Mouse (Mus musculus): Measurements from ENCODE around the gene Col1a2. TPM values are rescaled to one million over a fixed set of nuclear protein-coding genes. Genes with fewer than 3 reads are reported as not detected.

Gene Col1a2
- polyA plus RNA-seq, 1 experiment from 2014 or later, result 239 TPM

DNA sequence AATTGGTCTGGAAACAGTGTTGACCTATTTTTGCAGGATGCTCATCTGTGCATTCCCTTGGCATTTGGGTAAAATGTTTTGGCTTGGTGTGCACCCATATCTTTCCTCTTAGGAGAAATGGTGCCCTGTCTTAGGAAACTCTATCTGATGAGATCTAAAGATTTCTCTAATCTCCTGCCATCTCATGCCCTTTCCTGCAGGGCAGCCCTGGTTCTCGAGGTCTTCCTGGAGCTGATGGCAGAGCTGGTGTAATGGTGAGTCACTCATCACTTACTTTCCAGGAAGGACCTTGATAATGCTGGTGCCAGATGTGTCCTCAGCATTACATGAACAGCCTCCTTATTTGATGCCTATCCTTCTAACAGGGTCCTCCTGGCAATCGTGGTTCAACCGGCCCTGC lies 16.4 kb downstream of the Col1a2 start:
- H3K4me3 ChIP-seq (replicated peaks), result no peak overlapping the region
- ATAC-seq (ENCODE audit: low FRiP score), result no peak
- H3K9me3 ChIP-seq (replicated peaks), result no peaks in the 10 kb centered on the region
- 86% methylated on average over 3 of the region's 3 CpGs for WGBS
- H3K27ac ChIP-seq (replicated peaks), result no peak overlapping the region
- H3K4me2 ChIP-seq, result no peak overlapping the region
- H3K36me3 ChIP-seq, result no peaks in the 10 kb centered on the region
- H3K27me3 ChIP-seq (replicated peaks), result no peaks in the 10 kb centered on the region
- H3K9ac ChIP-seq (replicated peaks), result no peak overlapping the region
- H3K4me1 ChIP-seq, result no peaks in the 10 kb centered on the region

DNA sequence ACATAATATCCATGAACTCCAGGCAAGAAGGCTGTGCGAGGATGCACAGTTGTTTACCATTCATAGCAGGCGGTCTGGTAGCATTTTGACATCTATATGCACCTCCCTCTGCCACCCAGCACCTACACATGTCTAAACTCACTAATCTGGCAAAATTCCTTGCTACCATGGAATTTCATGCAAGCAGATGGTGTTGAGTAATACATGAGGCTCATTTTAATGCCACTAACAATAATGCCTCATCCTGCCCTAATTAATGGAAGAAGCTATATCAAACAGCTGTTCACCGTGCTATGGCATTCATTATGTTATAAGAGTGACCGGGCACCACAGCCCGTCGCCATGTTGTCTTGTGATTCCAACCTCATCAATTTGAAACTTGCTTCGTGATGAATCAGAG lies 23.8 kb downstream of the Col1a2 start:
- no peak for ATAC-seq (ENCODE audit: low FRiP score)
- no peaks in the 10 kb centered on the region for H3K4me1 ChIP-seq
- H3K27me3 ChIP-seq (replicated peaks), result no peaks in the 10 kb centered on the region
- H3K4me2 ChIP-seq, result no peak overlapping the region
- H3K27ac ChIP-seq (replicated peaks), result no peak overlapping the region
- H3K36me3 ChIP-seq, result no peaks in the 10 kb centered on the region
- H3K9ac ChIP-seq (replicated peaks), result no peak overlapping the region
- H3K9me3 ChIP-seq (replicated peaks), result no peaks in the 10 kb centered on the region
- no peak overlapping the region for H3K4me3 ChIP-seq (replicated peaks)
- WGBS, result 59% methylated on average over 7 of the region's 7 CpGs

DNA sequence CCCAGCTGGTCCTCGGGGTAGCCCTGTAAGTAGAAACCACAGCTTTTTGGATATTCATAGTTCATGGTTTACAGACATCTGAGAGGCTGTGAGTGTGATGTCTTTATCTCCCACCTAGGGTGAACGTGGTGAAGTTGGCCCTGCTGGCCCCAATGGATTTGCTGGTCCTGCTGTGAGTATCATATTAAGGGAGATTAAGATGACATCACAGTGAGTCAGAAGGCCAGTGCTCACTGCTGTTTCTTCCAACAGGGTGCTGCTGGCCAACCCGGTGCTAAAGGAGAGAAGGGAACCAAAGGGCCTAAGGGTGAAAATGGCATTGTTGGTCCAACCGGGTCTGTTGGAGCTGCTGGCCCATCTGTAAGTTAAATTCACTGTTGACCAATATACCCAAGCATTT lies 26.4 kb downstream of the Col1a2 start:
- no peak for ATAC-seq (ENCODE audit: low FRiP score)
- no peak overlapping the region for H3K9ac ChIP-seq (replicated peaks)
- 91% methylated on average over 4 of the region's 4 CpGs for WGBS

DNA sequence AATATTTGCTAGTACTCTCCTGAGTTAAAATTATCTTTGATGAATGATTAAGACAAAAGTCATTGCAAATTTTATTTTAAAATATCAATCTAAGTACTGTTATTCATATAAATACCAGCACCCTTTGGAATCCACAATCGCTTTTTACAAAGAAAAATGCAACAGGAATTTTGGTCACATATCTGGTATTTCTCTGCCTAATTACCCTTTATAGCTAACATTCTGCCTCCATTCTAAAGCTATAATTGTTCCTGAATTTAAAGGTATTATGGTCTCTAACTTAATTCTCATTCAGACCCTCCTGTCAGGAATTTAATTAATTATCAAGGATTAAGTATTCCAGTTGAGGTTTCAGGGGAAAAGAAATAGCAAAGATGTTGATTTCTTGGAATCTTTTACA lies 28.3 kb downstream of the Col1a2 start:
- ATAC-seq (ENCODE audit: low FRiP score), result no peak
- Histone ChIP-seq H3K9me3 (replicated peaks) (no peaks in the 10 kb centered on the region), H3K4me1 (no peaks in the 10 kb centered on the region), H3K27ac (replicated peaks) (no peak overlapping the region), H3K4me3 (replicated peaks) (no peak overlapping the region), H3K36me3 (no peaks in the 10 kb centered on the region), H3K9ac (replicated peaks) (no peak overlapping the region), H3K4me2 (no peak overlapping the region), H3K27me3 (replicated peaks) (no peaks in the 10 kb centered on the region)
- WGBS, result 91% methylated on average over 1 of the region's 1 CpGs

More for the DNA sequence above, 26.4 kb downstream of the Col1a2 start:
- no peaks in the 10 kb centered on the region for H3K36me3 ChIP-seq
- H3K9me3 ChIP-seq (replicated peaks), result no peaks in the 10 kb centered on the region
- H3K4me1 ChIP-seq, result no peaks in the 10 kb centered on the region
- H3K27ac ChIP-seq (replicated peaks), result no peak overlapping the region
- H3K4me3 ChIP-seq (replicated peaks), result no peak overlapping the region
- H3K4me2 ChIP-seq, result no peak overlapping the region
- H3K27me3 ChIP-seq (replicated peaks), result no peaks in the 10 kb centered on the region

DNA sequence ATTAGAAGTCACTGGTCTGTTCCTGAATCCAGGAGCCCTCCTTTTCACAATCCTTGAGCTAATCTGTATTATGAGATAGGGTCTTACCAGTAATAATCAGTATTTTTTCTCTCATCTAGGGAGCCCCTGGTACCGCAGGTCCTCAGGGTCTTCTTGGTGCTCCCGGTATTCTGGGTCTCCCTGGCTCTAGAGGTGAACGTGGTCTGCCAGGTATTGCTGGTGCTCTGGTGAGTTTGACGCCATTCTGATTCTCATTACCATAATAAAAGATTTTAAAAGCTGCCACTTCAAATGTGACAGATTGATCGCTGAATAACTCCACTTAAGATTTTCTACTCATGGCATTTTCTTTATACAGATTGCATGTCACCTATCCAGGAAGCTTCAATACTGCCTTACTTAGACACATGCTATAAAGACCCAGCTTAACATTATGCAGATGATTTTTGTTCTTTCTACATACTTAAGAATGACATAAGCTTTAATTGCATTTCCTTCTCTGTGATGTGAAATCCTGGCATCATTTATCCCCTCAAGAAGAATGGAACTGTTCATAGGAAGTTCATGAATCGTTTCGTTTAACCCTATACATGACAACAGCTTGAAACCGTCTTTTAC lies 30.0 kb downstream of the Col1a2 start:
- Histone ChIP-seq H3K27ac (replicated peaks) (no peak overlapping the region), H3K36me3 (no peaks in the 10 kb centered on the region), H3K9ac (replicated peaks) (no peak overlapping the region), H3K4me2 (no peak overlapping the region), H3K9me3 (replicated peaks) (no peaks in the 10 kb centered on the region), H3K27me3 (replicated peaks) (no peaks in the 10 kb centered on the region), H3K4me1 (no peaks in the 10 kb centered on the region), H3K4me3 (replicated peaks) (no peak overlapping the region)
- no peak for ATAC-seq (ENCODE audit: low FRiP score)
- 87% methylated on average over 8 of the region's 8 CpGs for WGBS

DNA sequence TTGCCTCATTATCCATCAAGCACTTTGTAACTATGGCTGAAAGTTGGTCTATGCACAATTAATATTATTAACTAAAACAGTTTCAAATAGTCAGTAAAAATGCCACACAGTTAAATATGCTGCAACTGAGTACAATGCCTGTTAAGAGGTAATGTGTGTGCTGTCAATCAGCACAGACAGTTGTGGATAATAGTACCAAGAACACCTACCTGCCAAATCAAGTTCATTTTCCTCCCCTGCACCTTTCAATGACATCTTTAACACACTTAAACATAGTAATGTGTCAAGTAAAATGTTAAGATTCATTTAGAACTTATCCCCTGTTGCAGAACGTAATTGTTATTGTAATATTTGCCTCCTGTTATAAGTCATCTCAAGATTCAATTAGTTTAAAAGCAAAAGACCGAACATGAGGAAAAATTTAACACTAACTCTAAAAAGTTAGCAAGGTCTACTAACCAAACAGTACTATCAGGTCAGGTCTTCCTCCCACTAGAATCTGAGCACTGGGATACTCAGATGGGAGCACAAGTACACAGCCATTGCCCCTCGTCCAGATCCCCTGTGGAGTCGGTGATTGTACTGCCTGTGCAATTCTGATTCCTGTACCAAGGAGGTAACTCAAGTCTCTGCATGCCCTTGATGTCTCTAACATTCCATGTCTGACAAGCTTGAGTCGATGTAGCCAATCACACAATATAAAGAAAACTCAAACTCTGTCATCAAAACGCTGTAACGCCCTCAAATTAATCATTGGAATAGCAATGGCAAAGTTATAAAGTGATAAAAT lies 37.5 kb downstream of the Col1a2 start:
- Histone ChIP-seq H3K27me3 (replicated peaks) (no peaks in the 10 kb centered on the region), H3K4me2 (no peak overlapping the region), H3K9me3 (replicated peaks) (no peaks in the 10 kb centered on the region), H3K4me3 (replicated peaks) (no peak overlapping the region), H3K4me1 (no peaks in the 10 kb centered on the region), H3K27ac (replicated peaks) (no peak overlapping the region), H3K9ac (replicated peaks) (no peak overlapping the region), H3K36me3 (no peaks in the 10 kb centered on the region)
- WGBS, result 86% methylated on average over 7 of the region's 7 CpGs
- no peak for ATAC-seq (ENCODE audit: low FRiP score)

DNA sequence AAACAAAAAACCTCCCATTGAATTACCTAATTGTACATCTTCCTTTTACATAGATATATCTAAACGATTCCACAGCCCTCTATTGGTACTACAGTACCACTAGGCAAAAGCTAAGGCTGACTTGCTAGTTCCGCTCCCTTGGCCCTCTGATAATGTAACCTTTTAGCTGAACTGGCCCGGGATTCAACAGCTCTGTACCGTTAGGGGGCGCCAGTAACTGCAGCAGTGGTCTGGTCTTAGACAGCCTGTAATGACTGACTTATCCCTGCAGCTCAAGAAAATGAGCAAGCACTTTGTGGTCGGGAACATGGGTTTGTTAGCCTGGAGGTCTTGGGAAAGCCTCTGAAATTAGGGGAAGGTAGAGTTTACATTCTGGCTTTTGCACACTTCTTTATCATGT lies 39.9 kb downstream of the Col1a2 start:
- Histone ChIP-seq H3K9ac (replicated peaks) (no peak overlapping the region), H3K4me1 (no peaks in the 10 kb centered on the region), H3K4me2 (no peak overlapping the region), H3K36me3 (no peaks in the 10 kb centered on the region), H3K27me3 (replicated peaks) (no peaks in the 10 kb centered on the region), H3K27ac (replicated peaks) (no peak overlapping the region), H3K4me3 (replicated peaks) (no peak overlapping the region), H3K9me3 (replicated peaks) (no peaks in the 10 kb centered on the region)
- no peak for ATAC-seq (ENCODE audit: low FRiP score)
- WGBS, result 46% methylated on average over 6 of the region's 6 CpGs

DNA sequence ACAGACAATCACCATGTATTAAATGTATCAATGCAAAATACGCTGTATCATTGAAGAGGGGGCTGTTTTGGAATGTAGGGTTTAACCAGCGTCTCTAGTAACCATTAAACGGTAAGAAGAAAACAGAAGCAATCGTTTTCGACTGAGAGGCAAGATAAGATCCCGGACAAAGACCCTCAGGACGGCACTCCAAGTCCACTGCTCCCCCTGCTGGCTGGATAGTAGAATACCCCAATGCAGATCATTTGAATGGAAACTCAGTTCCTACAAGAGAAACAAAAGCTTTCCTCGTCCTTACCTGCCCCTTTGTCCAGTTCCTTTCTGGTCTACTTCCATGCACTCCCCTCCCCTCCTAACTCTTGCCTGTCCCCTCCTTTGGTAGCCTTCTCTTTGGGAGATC lies 41.1 kb downstream of the Col1a2 start:
- Histone ChIP-seq H3K4me2 (no peak overlapping the region), H3K9me3 (replicated peaks) (no peaks in the 10 kb centered on the region), H3K9ac (replicated peaks) (no peak overlapping the region), H3K4me1 (peaks cover 3% of the 10 kb centered on the region; the same call in 1 of the 2 replicates), H3K27ac (replicated peaks) (no peak overlapping the region), H3K27me3 (replicated peaks) (no peaks in the 10 kb centered on the region), H3K4me3 (replicated peaks) (no peak overlapping the region), H3K36me3 (no peaks in the 10 kb centered on the region)
- WGBS, result 49% methylated on average over 8 of the region's 8 CpGs
- no peak for ATAC-seq (ENCODE audit: low FRiP score)

DNA sequence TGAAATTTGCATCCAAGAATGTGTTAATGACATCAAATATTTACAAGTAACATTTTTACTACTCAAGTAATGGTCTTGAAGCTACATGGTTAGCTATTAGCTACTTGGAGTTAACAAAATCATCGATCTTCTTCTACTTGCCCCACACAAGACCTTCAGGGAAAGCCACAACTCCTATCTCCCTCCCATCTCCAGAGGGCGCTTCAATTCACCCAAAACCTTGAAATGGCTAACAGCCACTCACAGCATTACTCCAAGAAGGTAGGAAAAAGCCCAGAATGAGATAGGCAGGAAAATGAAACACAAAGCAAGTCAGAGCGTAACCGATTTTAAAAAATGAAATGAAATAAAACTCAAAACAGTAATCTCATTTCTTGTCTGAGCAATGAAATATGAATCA lies 44.3 kb downstream of the Col1a2 start:
- ATAC-seq (ENCODE audit: low FRiP score), result no peak
- Histone ChIP-seq H3K9me3 (replicated peaks) (no peaks in the 10 kb centered on the region), H3K27me3 (replicated peaks) (no peaks in the 10 kb centered on the region), H3K27ac (replicated peaks) (no peak overlapping the region), H3K9ac (replicated peaks) (no peak overlapping the region), H3K4me2 (no peak overlapping the region), H3K4me1 (peaks cover 5% of the 10 kb centered on the region; the same call in 1 of the 2 replicates), H3K4me3 (replicated peaks) (no peak overlapping the region), H3K36me3 (no peaks in the 10 kb centered on the region)
- 86% methylated on average over 4 of the region's 4 CpGs for WGBS

DNA sequence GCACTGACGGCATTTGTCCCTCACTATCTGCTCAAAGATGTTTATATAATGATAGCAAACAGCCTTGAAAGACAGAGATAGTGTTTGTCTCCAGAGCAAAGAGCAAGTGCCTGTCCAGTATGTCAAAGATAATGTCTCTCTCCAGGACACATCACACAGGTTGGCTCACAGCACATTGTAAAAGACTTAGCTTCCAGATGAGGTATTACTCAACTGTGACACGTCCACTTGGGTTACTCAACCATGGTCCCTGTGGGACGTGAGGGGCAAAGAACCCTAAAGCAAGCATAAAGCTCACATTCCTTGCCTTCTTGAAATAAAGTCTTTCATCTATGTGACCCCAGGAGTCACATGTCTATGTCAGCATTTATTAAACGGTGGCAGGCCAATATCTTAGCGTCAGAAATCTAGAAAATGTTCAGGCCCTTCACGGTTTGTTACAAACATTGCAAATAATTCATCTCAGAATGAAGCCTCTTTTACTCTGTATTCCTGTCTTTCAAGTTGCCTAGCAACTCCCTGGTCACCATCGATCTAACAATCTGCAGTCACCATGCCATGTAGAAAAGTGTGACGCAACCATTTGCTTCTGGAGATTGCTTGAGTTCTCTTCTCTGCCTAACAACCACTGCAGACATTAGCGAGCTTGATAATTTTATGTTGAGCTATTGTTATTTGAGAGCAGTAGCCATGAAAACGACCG lies 45.4 kb downstream of the Col1a2 start:
- Histone ChIP-seq H3K4me1 (peaks cover 7% of the 10 kb centered on the region; the same call in 1 of the 2 replicates), H3K4me3 (replicated peaks) (no peak overlapping the region), H3K27me3 (replicated peaks) (no peaks in the 10 kb centered on the region), H3K36me3 (no peaks in the 10 kb centered on the region), H3K9ac (replicated peaks) (no peak overlapping the region), H3K9me3 (replicated peaks) (no peaks in the 10 kb centered on the region), H3K4me2 (no peak overlapping the region), H3K27ac (replicated peaks) (no peak overlapping the region)
- ATAC-seq (ENCODE audit: low FRiP score), result no peak
- 33% methylated on average over 11 of the region's 11 CpGs for WGBS

DNA sequence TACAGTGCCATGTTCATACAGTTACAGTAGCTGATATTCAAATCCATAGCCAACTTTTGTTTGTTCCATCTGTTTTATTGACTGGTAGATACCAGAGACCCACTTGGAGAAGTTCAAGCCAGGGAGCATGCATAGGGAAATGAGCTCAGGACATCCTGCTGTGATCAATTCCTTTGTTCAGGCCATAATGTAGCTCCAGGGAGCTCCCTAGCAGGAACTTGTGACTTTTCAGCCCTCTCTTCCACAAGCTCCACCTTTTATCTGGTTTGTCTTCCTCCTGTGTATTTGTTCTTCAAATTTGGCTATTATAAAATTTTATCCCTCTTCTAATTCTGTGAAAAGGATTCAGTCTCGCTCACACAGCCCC lies 45.9 kb downstream of the Col1a2 start:
- no peak for ATAC-seq (ENCODE audit: low FRiP score)
- WGBS, result 40% methylated on average over 1 of the region's 1 CpGs

DNA sequence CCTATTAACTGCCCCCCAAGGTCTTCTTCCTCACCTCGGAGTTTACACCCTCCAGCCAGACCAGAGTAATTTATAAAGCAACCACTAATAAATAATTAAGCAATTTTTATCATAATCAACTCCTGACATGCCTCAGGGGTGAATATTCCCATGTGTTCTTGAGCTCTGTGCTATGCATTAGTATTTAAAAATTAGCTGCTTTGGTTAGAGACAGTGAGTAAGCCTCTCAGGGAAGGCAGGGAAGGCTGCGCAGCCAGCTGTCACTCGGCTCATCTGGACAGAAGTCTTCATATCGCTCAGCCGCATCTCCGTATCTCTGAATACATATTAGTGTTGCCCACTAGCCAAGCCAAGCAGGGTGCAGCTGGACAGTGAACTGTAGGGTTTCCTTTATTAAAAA lies 50.8 kb downstream of the Col1a2 start:
- H3K9me3 ChIP-seq (replicated peaks), result no peaks in the 10 kb centered on the region
- H3K9ac ChIP-seq (replicated peaks), result no peak overlapping the region
- ATAC-seq (ENCODE audit: low FRiP score), result no peak
- no peak overlapping the region for H3K27ac ChIP-seq (replicated peaks)
- WGBS, result 34% methylated on average over 6 of the region's 6 CpGs
- H3K36me3 ChIP-seq, result no peaks in the 10 kb centered on the region
- H3K4me2 ChIP-seq, result no peak overlapping the region
- H3K4me1 ChIP-seq, result peaks cover 7% of the 10 kb centered on the region; the same call in 1 of the 2 replicates
- no peaks in the 10 kb centered on the region for H3K27me3 ChIP-seq (replicated peaks)
- H3K4me3 ChIP-seq (replicated peaks), result no peak overlapping the region

More for the DNA sequence above, 45.9 kb downstream of the Col1a2 start:
- Histone ChIP-seq H3K4me2 (no peak overlapping the region), H3K27ac (replicated peaks) (no peak overlapping the region), H3K9ac (replicated peaks) (no peak overlapping the region), H3K27me3 (replicated peaks) (no peaks in the 10 kb centered on the region), H3K9me3 (replicated peaks) (no peaks in the 10 kb centered on the region), H3K36me3 (no peaks in the 10 kb centered on the region), H3K4me1 (peaks cover 7% of the 10 kb centered on the region; the same call in 1 of the 2 replicates), H3K4me3 (replicated peaks) (no peak overlapping the region)
